Mouse (Mus musculus) limb, embryonic 13.5 days (tissue): ENCODE data around the gene Pde4b. TPM values are rescaled to one million over a fixed set of nuclear protein-coding genes. Genes with fewer than 3 reads are reported as not detected.

Source experiments
- ATAC-seq: fragments of 200-750 bp; cut with Nextera tagmentation; 2 replicates; pipeline ENCODE4 v1.8.0; 2017; ENCODE audit warnings: low read depth, moderate number of reproducible peaks, moderate TSS enrichment; ENCODE audit not compliant: low FRiP score
- H3K27ac ChIP-seq: fragments of 300-500 bp; sonication (generic); 2 replicates; pipeline ENCODE4 v1.5.1; 2015; ENCODE audit warnings: inconsistent platforms, mild to moderate bottlenecking, moderate library complexity
- H3K27me3 ChIP-seq: fragments of 300-500 bp; sonication (generic); 2 replicates; pipeline ENCODE4 v1.6.1; 2015; ENCODE audit warnings: mild to moderate bottlenecking, inconsistent platforms
- H3K36me3 ChIP-seq: fragments of 300-500 bp; sonication (generic); 2 replicates; pipeline ENCODE4 v1.6.1; 2015; ENCODE audit warnings: inconsistent platforms, mild to moderate bottlenecking, moderate library complexity
- H3K4me1 ChIP-seq: fragments of 300-500 bp; sonication (generic); 2 replicates; pipeline ENCODE4 v1.6.1; 2015; ENCODE audit warnings: inconsistent platforms
- H3K4me2 ChIP-seq: fragments of 300-500 bp; sonication (generic); replicated peaks from 2 replicates; pipeline ENCODE4 v1.6.1; 2015; ENCODE audit warnings: inconsistent platforms, mild to moderate bottlenecking, moderate library complexity
- H3K4me3 ChIP-seq: fragments of 300-500 bp; sonication (generic); 2 replicates; pipeline ENCODE4 v1.5.1; 2015; ENCODE audit warnings: moderate library complexity, mild to moderate bottlenecking, inconsistent platforms
- H3K9ac ChIP-seq: fragments of 300-500 bp; sonication (generic); 2 replicates; pipeline ENCODE4 v1.6.1; 2015; ENCODE audit warnings: mild to moderate bottlenecking, inconsistent platforms
- H3K9me3 ChIP-seq: fragments of 300-500 bp; sonication (generic); 2 replicates; pipeline ENCODE4 v1.6.1; 2016; ENCODE audit warnings: inconsistent platforms
- WGBS: fragments of 180-500 bp; shearing (Covaris S2); methylation state at CpG from one replicate; pipeline ENCODE4 v1.1.7; 2015; 5-methylcytosine and 5-hydroxymethylcytosine counted together
- polyA plus RNA-seq: library from polyadenylated mRNA; unstranded; fragments of >200 nt; fragmentation: Nextera tagmentation; extraction: Ambion mirVana; gene quantifications from 2 replicates; pipeline ENCODE4 v1.2.1, GENCODE M21; 2015

Gene Pde4b
- polyA plus RNA-seq, 1 experiment from 2014 or later, result 16.2 TPM

DNA sequence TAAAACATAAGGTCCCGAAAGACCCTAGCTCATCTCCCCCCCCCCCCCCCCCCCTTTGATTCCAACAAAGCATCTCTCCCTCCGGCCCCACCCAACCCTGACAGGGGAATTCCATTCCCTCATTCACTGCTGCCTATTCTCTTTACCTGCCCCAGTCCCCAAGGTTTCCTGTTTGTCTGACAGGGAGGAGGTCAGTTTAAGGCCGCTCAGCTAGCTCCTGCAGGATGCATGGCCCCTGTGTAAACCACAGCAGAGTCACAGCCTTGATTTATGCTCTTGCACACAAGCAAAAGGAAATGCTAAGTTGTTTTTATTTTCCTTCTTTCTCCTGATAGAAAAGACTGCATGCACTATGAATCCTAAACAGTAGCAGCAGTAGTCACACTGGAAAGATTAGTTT, 516.6 kb downstream of the Pde4b start:
- H3K9me3 ChIP-seq, result no peaks in the 10 kb centered on the region
- H3K9ac ChIP-seq, result no peak overlapping the region
- WGBS, result 75% methylated on average over 3 of the region's 3 CpGs
- no peaks in the 10 kb centered on the region for H3K27me3 ChIP-seq
- no peak for ATAC-seq
- H3K36me3 ChIP-seq, result peaks cover 33% of the 10 kb centered on the region
- no peaks in the 10 kb centered on the region for H3K4me1 ChIP-seq
- no peak overlapping the region for H3K4me2 ChIP-seq
- H3K27ac ChIP-seq, result no peak overlapping the region
- H3K4me3 ChIP-seq, result no peak overlapping the region

DNA sequence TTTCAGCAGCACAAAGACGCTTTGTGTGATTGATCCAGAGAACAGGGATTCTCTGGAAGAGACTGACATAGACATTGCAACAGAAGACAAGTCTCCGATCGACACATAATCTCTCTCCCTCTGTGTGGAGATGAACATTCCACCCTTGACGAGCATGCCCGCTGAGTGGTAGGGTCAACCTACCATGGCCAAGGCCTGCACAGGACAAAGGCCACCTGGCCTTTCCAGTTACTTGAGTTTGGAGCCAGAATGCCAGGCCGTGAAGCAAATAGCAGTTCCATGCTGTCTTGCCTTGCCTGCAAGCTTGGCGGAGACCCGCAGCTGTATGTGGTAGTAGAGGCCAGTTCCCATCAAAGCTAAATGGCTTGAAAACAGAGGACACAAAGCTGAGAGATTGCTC, 517.9 kb downstream of the Pde4b start:
- WGBS, result 92% methylated on average over 8 of the region's 8 CpGs
- Histone ChIP-seq H3K4me3 (no peak overlapping the region), H3K27ac (no peak overlapping the region), H3K9me3 (no peaks in the 10 kb centered on the region), H3K36me3 (peaks cover 21% of the 10 kb centered on the region), H3K27me3 (no peaks in the 10 kb centered on the region), H3K9ac (no peak overlapping the region), H3K4me2 (no peak overlapping the region), H3K4me1 (no peaks in the 10 kb centered on the region)
- no peak for ATAC-seq

DNA sequence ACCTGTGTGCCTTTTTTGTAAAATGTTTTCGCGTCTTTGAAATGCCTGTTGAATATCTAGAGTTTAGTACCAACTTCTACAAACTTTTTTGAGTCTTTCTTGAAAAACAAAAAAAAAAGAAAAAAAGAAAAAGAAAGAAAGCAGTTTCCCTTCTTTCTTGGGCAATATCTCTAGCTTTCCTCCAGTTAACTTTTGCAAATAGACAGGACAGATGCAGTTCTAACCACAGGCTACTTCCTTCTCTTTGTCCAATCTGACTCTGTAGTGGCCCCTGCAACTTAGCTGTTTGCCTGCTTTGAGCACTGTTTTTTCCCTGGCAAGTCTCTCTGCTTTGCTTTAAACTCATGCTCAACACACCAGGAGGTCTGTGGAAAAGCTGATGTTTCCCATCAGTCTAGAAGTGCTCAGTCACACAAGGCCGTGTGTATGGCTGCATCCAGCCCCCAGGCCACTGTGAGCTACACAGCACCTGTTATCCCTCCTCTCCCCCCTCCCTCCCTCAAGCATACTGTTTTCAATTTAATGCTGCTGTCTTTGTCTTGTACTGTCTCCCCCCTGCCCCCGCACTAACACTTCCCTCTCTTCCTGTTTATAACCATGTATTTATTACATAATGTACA, 518.5 kb downstream of the Pde4b start:
- no peak overlapping the region for H3K9ac ChIP-seq
- WGBS, result 70% methylated on average over 4 of the region's 4 CpGs
- peaks cover 21% of the 10 kb centered on the region for H3K36me3 ChIP-seq
- H3K4me3 ChIP-seq, result no peak overlapping the region
- no peaks in the 10 kb centered on the region for H3K4me1 ChIP-seq
- no peak overlapping the region for H3K4me2 ChIP-seq
- no peak overlapping the region for H3K27ac ChIP-seq
- no peaks in the 10 kb centered on the region for H3K9me3 ChIP-seq
- H3K27me3 ChIP-seq, result no peaks in the 10 kb centered on the region
- no peak for ATAC-seq

DNA sequence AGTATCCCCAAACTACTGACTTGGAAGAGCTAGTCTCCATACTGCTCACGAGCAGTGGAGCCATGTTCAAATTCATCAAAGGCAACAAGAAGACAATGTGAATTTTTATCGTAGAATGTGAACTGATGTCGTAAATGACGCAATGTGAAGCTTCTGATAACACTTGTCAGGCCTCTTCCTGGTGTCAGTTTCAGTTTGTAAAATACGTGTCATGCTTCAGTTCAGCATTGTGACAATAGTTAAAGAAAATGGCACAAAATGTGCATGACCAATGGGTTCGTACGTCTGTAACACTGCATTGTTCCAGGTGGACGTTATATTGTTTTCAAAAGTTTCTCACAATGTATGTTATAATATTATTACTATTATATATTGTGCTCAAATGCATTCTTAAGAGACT, 519.5 kb downstream of the Pde4b start:
- peaks cover 17% of the 10 kb centered on the region for H3K36me3 ChIP-seq
- H3K27me3 ChIP-seq, result no peaks in the 10 kb centered on the region
- no peak overlapping the region for H3K9ac ChIP-seq
- no peaks in the 10 kb centered on the region for H3K9me3 ChIP-seq
- ATAC-seq, result no peak
- H3K4me1 ChIP-seq, result no peaks in the 10 kb centered on the region
- no peak overlapping the region for H3K4me3 ChIP-seq
- 91% methylated on average over 8 of the region's 8 CpGs for WGBS
- no peak overlapping the region for H3K27ac ChIP-seq
- H3K4me2 ChIP-seq, result no peak overlapping the region

DNA sequence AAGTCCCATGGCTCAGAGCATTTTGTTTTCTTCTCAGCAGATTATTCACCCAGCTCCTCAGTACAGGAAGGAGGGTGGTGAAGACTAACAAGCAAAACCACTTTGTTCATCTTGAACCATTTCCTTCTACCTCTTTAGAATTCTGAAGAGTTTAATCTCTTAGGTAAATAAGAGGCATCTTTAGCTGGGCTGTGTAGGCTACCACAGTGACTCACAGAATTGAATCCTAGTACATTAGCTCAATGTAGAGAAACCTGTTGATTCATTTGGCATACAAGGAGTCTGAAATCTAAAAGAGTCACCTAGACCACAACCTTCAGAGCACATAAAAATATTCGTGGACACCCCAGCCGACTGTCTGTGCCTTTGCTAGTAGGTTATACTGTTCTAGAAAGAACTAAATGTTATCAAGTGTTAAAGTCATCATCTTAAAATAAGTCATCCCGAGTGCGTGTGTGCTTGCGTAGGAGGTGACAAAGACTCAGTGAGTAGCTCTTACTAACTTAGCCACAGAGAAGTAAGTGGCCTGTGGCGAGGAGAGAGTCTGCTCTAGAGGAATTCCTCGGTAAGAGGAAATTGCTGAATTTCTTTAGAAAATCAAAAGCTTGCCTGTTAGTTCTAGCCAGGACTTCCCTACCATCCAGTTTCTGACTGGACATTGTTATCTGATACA, 520.5 kb downstream of the Pde4b start:
- Histone ChIP-seq H3K9me3 (no peaks in the 10 kb centered on the region), H3K4me3 (no peak overlapping the region), H3K36me3 (peaks cover 12% of the 10 kb centered on the region), H3K4me2 (no peak overlapping the region), H3K9ac (no peak overlapping the region), H3K4me1 (no peaks in the 10 kb centered on the region), H3K27me3 (no peaks in the 10 kb centered on the region), H3K27ac (no peak overlapping the region)
- ATAC-seq, result no peak
- WGBS, result 88% methylated on average over 7 of the region's 7 CpGs

DNA sequence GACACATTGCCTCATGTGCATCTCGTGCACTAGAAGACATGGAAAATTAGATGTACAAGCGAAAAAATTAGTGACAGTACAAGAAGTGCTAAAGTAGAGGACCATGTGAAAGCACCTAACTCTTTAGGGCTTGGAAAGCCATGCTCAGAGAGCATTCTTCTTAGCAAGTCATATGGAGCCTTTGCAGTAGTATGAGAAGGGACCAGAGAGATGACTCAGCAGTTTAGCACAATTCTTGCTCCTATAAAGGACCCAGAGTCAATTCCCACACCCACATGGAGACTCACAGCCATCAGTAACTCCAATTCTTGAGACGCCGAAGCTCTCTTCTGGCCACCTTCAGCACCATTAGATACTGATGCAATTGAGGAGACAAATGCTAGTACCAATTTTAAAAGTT, 525.3 kb downstream of the Pde4b start:
- H3K9ac ChIP-seq, result no peak overlapping the region

DNA sequence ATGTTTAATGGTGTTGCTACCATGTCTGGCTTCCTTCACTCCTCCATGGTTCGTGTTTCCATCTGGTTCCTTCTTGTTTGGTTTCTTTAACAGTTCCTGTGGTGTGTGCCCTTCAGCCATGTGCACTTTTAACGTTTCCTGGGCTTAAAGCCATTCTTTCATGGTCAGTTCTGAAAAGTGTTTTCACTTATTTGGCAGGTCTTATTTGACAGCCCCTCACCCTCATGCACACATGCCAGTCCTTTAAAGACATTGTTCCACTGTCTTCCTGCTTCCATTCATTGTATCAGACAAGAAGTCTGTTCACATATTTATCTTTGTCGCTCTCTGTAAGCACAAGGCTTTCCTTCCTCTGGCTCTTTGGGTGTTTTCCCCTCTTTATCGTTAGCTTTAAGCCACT, 530.4 kb downstream of the Pde4b start:
- ATAC-seq, result no peak
- H3K4me3 ChIP-seq, result no peak overlapping the region
- no peaks in the 10 kb centered on the region for H3K36me3 ChIP-seq
- no peak overlapping the region for H3K27ac ChIP-seq
- no peak overlapping the region for H3K4me2 ChIP-seq
- H3K4me1 ChIP-seq, result peaks cover 9% of the 10 kb centered on the region
- H3K9me3 ChIP-seq, result no peaks in the 10 kb centered on the region
- 38% methylated on average over 4 of the region's 4 CpGs for WGBS
- H3K27me3 ChIP-seq, result no peaks in the 10 kb centered on the region
- H3K9ac ChIP-seq, result no peak overlapping the region

More for the DNA sequence above, 525.3 kb downstream of the Pde4b start:
- no peaks in the 10 kb centered on the region for H3K27me3 ChIP-seq
- H3K4me1 ChIP-seq, result peaks cover under 1% of the 10 kb centered on the region; the same call in 1 of the 2 replicates
- H3K36me3 ChIP-seq, result no peaks in the 10 kb centered on the region
- H3K27ac ChIP-seq, result no peak overlapping the region
- 86% methylated on average over 4 of the region's 4 CpGs for WGBS
- H3K4me2 ChIP-seq, result no peak overlapping the region
- no peaks in the 10 kb centered on the region for H3K9me3 ChIP-seq
- H3K4me3 ChIP-seq, result no peak overlapping the region
- ATAC-seq, result no peak

DNA sequence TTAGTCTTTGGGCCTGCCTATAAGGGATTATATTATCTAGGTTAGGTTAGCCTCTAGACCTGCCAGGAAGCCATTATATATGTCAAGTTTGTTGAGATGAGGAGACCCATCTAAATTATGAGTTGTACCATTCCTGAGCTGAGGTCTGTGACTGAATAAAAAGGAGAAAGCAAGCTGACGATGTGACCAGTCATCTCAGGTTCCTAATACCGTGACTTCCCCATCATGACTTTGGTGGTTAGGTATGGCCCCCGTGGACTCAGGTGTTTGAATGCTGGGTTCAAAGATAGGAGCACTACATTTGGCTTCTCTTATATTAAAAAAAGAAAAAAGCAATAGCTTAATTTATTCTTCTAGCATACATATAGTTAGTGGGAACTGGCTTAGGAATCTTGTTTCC, 531.3 kb downstream of the Pde4b start:
- Histone ChIP-seq H3K4me1 (peaks cover 9% of the 10 kb centered on the region), H3K9ac (no peak overlapping the region), H3K27ac (no peak overlapping the region), H3K4me3 (no peak overlapping the region), H3K9me3 (no peaks in the 10 kb centered on the region), H3K4me2 (no peak overlapping the region), H3K27me3 (no peaks in the 10 kb centered on the region), H3K36me3 (no peaks in the 10 kb centered on the region)
- no peak for ATAC-seq
- 91% methylated on average over 3 of the region's 3 CpGs for WGBS

DNA sequence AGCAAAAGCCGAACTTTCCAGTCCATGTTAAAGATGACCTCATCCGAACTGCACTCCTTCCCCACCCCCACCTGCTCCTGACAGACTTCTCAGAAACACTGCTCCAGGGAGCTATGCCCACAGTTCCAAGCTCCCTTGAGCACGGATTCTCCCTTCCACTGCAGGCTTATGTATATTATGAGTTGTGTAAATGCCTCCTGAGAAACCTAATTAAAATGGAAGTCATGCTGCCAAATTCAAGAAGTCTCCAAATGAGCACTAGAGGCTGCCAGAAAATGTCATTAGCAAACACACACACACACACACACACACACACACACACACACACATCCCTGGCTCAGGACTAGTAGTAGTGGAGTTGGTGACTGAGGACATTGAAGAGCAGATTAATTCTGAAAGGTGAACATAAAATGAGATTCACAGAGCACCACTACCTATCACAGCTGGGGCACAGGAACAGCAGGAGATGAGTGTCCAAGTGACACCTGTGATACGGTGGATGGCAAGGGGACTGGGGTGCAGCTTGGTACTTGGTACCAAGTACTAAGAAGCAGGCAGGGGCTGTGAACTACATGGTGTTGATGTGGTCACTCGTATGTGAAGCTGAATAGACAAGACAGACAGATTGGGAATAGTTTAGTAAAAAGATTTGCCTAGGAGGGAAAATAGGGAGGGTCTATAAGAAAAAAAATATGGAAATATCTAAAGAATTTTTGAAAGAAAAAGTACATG, 533.0 kb downstream of the Pde4b start:
- H3K4me2 ChIP-seq, result no peak overlapping the region
- no peak for ATAC-seq
- H3K4me1 ChIP-seq, result peaks cover 9% of the 10 kb centered on the region
- no peak overlapping the region for H3K9ac ChIP-seq
- H3K4me3 ChIP-seq, result no peak overlapping the region
- no peak overlapping the region for H3K27ac ChIP-seq
- no peaks in the 10 kb centered on the region for H3K27me3 ChIP-seq
- H3K36me3 ChIP-seq, result no peaks in the 10 kb centered on the region
- H3K9me3 ChIP-seq, result no peaks in the 10 kb centered on the region
- 70% methylated on average over 4 of the region's 5 CpGs for WGBS

DNA sequence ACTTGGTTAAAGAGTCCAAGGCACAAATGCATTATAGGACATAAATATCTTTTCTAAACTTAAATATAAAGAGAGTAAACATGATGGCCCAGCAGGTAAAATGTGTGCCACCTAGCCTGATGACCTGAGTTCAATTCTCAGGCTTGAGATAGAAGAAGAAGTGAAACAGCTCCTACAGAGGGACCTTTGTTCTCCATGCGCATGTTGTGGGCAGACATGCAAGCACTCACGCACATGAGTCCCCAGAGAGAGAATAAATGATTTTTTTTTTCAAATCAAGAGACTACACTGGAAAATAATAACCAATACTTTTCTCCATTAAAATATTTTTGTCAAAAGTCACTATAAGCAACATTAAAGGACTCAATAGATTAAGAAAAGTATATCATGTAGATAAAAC, 533.8 kb downstream of the Pde4b start:
- ATAC-seq, result no peak
- no peaks in the 10 kb centered on the region for H3K27me3 ChIP-seq
- H3K4me2 ChIP-seq, result no peak overlapping the region
- H3K9me3 ChIP-seq, result no peaks in the 10 kb centered on the region
- 81% methylated on average over 2 of the region's 2 CpGs for WGBS
- no peaks in the 10 kb centered on the region for H3K36me3 ChIP-seq
- no peak overlapping the region for H3K4me3 ChIP-seq
- no peak overlapping the region for H3K9ac ChIP-seq
- H3K27ac ChIP-seq, result no peak overlapping the region
- H3K4me1 ChIP-seq, result peaks cover 9% of the 10 kb centered on the region

DNA sequence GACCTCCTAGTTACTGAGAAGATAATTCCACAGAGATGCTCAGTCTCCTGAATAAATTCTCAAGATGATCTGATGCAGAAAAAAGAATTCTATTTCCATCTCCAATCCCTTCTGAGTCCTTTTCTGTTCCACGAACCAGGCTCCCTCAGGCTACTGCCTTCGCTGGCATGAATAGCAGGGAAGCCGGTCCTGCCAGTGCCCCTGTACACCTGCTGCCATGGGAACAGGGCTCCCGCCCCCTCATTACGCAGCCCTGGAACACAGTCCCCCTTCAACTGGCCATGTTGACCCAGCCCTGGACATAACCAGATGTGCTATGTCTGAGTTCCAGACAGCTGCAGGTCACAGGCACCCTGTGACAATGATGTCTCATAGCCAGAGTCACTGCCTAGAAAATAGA, 535.6 kb downstream of the Pde4b start:
- no peaks in the 10 kb centered on the region for H3K27me3 ChIP-seq
- peaks cover 5% of the 10 kb centered on the region; the same call in 1 of the 2 replicates for H3K4me1 ChIP-seq
- H3K4me2 ChIP-seq, result no peak overlapping the region
- no peak overlapping the region for H3K9ac ChIP-seq
- 64% methylated on average over 5 of the region's 5 CpGs for WGBS
- no peak overlapping the region for H3K27ac ChIP-seq
- no peaks in the 10 kb centered on the region for H3K9me3 ChIP-seq
- no peak overlapping the region for H3K4me3 ChIP-seq
- no peaks in the 10 kb centered on the region for H3K36me3 ChIP-seq
- no peak for ATAC-seq

DNA sequence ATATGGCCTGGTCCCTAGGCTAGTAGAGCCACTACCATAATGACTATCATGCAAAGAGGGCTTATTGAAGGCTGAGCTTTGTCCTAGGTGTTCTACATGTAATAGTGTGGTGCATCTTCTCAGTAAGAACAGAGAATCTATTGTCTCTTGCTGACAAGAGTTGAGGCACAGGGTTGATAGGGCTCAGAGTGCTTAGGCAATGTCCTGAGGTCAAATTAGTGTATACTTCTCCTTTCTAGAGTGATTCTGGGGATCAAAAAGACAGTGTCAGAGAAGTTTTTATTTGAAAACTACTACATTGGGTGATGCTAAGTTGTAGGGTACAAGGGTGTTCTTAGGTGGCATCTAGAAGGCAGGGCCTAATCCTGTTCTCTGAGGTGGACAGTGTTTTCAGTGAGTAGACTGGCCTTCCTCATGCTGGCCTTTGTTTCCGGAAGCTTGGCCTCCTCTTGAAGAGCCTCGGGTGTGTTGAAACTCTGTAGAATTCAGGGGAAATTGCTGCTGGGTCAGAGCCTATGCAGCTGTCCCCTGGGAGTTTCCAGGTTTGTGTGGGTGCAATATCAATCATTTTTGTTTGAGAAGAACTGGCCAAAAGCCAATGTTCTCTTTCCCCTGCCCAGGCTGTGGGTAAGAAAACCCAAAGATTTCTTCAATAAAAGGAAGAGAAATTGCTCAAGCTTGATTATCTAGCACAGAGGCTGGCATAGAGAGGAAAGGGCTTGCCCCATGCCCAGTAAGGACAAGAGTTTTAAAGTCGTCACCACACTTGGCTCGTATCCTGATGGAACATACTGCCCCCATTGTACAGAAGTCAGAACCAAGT, 536.7 kb downstream of the Pde4b start:
- Histone ChIP-seq H3K4me1 (0 out of 2 replicates have a peak, but pooled peaks cover 5% of the 10 kb centered on the region), H3K27ac (no peak overlapping the region), H3K9me3 (no peaks in the 10 kb centered on the region), H3K9ac (no peak overlapping the region), H3K36me3 (no peaks in the 10 kb centered on the region), H3K4me2 (no peak overlapping the region), H3K4me3 (no peak overlapping the region), H3K27me3 (no peaks in the 10 kb centered on the region)
- 89% methylated on average over 4 of the region's 4 CpGs for WGBS
- no peak for ATAC-seq
